Mouse (Mus musculus): ENCODE results near the gene Hmcn1. TPM values are rescaled to one million over a fixed set of nuclear protein-coding genes. Genes with fewer than 3 reads are reported as not detected.

The Hmcn1 gene
- polyA plus RNA-seq, 1 experiment from 2014 or later, result 1.4 TPM

DNA sequence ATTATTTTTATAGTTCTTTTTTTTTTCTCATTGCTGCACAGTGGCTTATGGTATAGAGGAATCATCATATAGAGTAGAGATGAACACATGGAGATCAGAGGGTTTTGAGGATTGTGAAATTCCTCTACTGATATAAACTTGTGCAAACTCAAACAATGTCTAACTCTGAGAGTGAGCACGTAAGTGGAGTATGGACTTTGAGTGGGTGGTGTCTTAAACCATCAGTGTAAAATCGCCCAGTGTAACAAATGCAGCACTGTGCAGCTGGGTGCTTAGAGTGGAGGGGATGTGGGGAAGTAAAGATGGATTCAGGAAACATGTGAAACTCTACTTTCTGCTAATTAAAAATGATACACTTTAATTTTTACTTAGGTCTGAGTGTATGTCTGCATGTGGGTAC lies 408.8 kb downstream of the Hmcn1 start:
- Histone ChIP-seq H3K9ac (replicated peaks) (no peak overlapping the region), H3K27ac (no peak overlapping the region), H3K4me2 (replicated peaks) (no peak overlapping the region), H3K9me3 (no peaks in the 10 kb centered on the region), H3K27me3 (0 out of 2 replicates have a peak, but pooled peaks cover 4% of the 10 kb centered on the region), H3K4me3 (replicated peaks) (no peak overlapping the region), H3K36me3 (no peaks in the 10 kb centered on the region), H3K4me1 (replicated peaks) (peaks cover 7% of the 10 kb centered on the region)
- ATAC-seq, result no peak
- WGBS, result 87% methylated on average over 2 of the region's 2 CpGs

- H3K4me3 ChIP-seq (replicated peaks), result no peak overlapping the region
- 0 out of 2 replicates have a peak, but pooled peaks cover 2% of the 10 kb centered on the region for H3K27me3 ChIP-seq
- ATAC-seq, result peak; percentile 82
- 23% methylated on average over 8 of the region's 8 CpGs for WGBS
- H3K9me3 ChIP-seq, result no peaks in the 10 kb centered on the region
- no peaks in the 10 kb centered on the region for H3K36me3 ChIP-seq
- H3K4me1 ChIP-seq (replicated peaks), result peaks cover 7% of the 10 kb centered on the region
- no peak overlapping the region for H3K27ac ChIP-seq
- H3K9ac ChIP-seq (replicated peaks), result no peak overlapping the region
- H3K4me2 ChIP-seq (replicated peaks), result 0 out of 2 replicates have a peak overlapping the region, but pooled peaks have one; percentile 1
Measured at GRCm38 (mm10) chr1:150583734-150584133, 409.5 kb downstream of the Hmcn1 start.

DNA sequence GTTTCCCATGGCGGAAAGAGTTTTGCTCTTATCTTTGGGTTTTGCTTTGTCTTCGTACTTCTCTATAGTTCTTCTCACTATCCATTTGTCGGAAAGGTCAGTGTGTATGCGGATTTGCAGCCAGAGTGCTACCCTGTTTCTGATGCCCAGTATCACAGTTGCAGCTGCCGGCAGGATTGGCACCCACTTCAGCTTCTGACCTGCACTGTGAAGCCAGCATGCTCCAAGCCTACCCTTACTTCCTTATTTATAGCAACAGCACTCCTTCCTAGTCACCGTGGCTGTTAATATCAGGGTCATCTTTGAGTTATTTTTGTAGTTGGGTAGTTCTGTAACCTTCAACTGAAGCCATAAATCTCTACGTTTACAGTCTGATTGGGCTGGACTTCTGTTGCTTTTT lies 412.7 kb downstream of the Hmcn1 start:
- ATAC-seq, result no peak
- 92% methylated on average over 7 of the region's 7 CpGs for WGBS
- H3K27ac ChIP-seq, result no peak overlapping the region

GRCm38 (mm10) chr1:150573407-150573806 lies 419.8 kb downstream of the Hmcn1 start:
- no peak overlapping the region for H3K27ac ChIP-seq
- H3K9me3 ChIP-seq, result no peaks in the 10 kb centered on the region
- H3K36me3 ChIP-seq, result no peaks in the 10 kb centered on the region
- ATAC-seq, result no peak
- no peak overlapping the region for H3K9ac ChIP-seq (replicated peaks)
- H3K4me2 ChIP-seq (replicated peaks), result no peak overlapping the region
- H3K4me3 ChIP-seq (replicated peaks), result no peak overlapping the region
- H3K4me1 ChIP-seq (replicated peaks), result 0 out of 2 replicates have a peak, but pooled peaks cover 3% of the 10 kb centered on the region
- peaks cover 14% of the 10 kb centered on the region for H3K27me3 ChIP-seq
- WGBS, result 95% methylated on average over 8 of the region's 8 CpGs

More for the DNA sequence above, 412.7 kb downstream of the Hmcn1 start:
- H3K4me2 ChIP-seq (replicated peaks), result no peak overlapping the region
- peaks cover 5% of the 10 kb centered on the region for H3K27me3 ChIP-seq
- no peak overlapping the region for H3K9ac ChIP-seq (replicated peaks)
- H3K4me1 ChIP-seq (replicated peaks), result peaks cover 7% of the 10 kb centered on the region
- H3K4me3 ChIP-seq (replicated peaks), result no peak overlapping the region
- H3K9me3 ChIP-seq, result no peaks in the 10 kb centered on the region
- no peaks in the 10 kb centered on the region for H3K36me3 ChIP-seq

DNA sequence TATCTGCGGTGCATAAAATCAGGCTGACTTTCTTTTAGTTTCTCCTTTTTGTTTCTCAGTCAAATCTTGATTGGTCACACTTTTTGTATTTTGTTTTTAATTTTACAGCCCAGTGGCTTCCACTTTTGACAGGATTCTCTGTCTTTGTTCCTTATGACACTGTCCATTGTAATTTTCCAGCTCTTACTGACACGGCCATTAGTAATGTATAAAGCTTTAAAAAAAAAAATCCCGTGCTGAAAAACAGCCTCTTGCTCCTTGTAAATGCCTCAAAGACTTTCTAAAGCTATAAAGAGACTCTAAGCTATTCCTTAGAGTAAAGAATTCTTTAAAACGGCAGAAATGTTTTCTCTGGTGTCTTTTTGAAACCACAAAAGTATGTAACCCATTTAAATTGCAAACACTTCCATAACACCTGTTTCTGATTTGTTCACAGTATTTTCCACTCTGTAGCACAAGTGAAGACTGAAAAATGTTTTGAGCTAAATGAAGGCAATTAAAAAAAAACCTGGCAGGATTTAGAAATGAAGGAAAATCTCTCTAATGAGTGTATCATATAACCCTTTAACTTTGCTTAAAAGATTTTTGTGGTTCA lies 422.6 kb downstream of the Hmcn1 start:
- no peaks in the 10 kb centered on the region for H3K9me3 ChIP-seq
- ATAC-seq, result peak; percentile 64
- H3K27me3 ChIP-seq, result peaks cover 9% of the 10 kb centered on the region; the same call in 1 of the 2 replicates
- H3K4me1 ChIP-seq (replicated peaks), result 0 out of 2 replicates have a peak, but pooled peaks cover 3% of the 10 kb centered on the region
- no peak overlapping the region for H3K4me3 ChIP-seq (replicated peaks)
- no peak overlapping the region for H3K9ac ChIP-seq (replicated peaks)
- no peaks in the 10 kb centered on the region for H3K36me3 ChIP-seq
- no peak overlapping the region for H3K27ac ChIP-seq
- no peak overlapping the region for H3K4me2 ChIP-seq (replicated peaks)
- WGBS, result 9% methylated on average over 4 of the region's 4 CpGs

- Histone ChIP-seq H3K27me3 (0 out of 2 replicates have a peak, but pooled peaks cover 7% of the 10 kb centered on the region), H3K9me3 (no peaks in the 10 kb centered on the region), H3K4me1 (replicated peaks) (0 out of 2 replicates have a peak, but pooled peaks cover 3% of the 10 kb centered on the region), H3K4me3 (replicated peaks) (no peak overlapping the region), H3K4me2 (replicated peaks) (no peak overlapping the region), H3K36me3 (no peaks in the 10 kb centered on the region), H3K27ac (no peak overlapping the region), H3K9ac (replicated peaks) (no peak overlapping the region)
- 0 out of 2 replicates have a peak, but pooled peaks have one; percentile 41 for ATAC-seq
- 61% methylated on average over 5 of the region's 5 CpGs for WGBS
Measured at GRCm38 (mm10) chr1:150569820-150570543, 423.3 kb downstream of the Hmcn1 start.

DNA sequence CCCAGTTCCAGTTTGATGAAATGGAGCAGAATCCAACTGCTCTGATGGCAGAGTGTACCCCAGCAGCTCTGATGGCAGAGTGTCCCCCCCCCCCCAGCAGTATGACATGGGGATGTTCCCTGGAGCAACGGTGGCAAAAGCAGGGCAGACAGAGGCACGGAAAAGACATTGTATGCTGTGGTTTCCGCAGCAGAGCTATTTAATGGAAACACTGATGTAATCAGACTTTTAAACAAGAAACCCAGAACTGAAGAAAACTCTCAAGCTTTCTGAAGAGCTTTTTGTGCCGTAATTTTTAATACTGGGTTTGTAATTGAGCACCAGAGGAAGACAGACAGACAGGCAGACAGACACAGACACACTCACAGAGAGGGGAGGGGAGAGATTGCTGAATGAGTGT lies 426.9 kb downstream of the Hmcn1 start:
- no peak for ATAC-seq
- H3K36me3 ChIP-seq, result no peaks in the 10 kb centered on the region
- no peak overlapping the region for H3K4me2 ChIP-seq (replicated peaks)
- no peaks in the 10 kb centered on the region for H3K27me3 ChIP-seq
- no peak overlapping the region for H3K27ac ChIP-seq
- no peak overlapping the region for H3K4me3 ChIP-seq (replicated peaks)
- H3K9me3 ChIP-seq, result no peaks in the 10 kb centered on the region
- H3K4me1 ChIP-seq (replicated peaks), result 0 out of 2 replicates have a peak, but pooled peaks cover 3% of the 10 kb centered on the region
- WGBS, result 71% methylated on average over 4 of the region's 4 CpGs
- H3K9ac ChIP-seq (replicated peaks), result no peak overlapping the region

DNA sequence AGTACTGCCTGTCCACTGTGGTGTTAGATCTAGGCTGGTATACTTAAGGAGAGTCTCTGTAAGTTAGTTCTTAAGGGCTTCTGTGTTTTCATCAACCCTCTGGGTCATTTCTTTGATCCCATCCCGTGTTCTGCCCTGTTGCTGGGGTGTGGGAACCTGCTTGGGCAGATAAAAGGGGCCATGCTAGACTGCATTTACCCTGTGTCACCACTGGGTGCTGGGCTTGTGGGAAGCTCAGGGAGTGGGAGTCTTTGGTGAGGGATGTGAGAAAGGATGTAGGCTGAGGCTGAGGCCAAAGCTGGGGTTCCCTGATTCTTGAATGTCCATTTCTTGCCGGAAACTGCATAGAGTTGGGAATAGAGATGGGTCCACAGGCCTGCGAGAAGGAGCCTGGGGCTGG lies 436.6 kb downstream of the Hmcn1 start:
- Histone ChIP-seq H3K4me2 (replicated peaks) (no peak overlapping the region), H3K4me3 (replicated peaks) (no peak overlapping the region), H3K4me1 (replicated peaks) (no peaks in the 10 kb centered on the region), H3K9me3 (no peaks in the 10 kb centered on the region), H3K27ac (no peak overlapping the region), H3K36me3 (no peaks in the 10 kb centered on the region), H3K9ac (replicated peaks) (no peak overlapping the region), H3K27me3 (no peaks in the 10 kb centered on the region)
- WGBS, result 81% methylated on average over 3 of the region's 3 CpGs
- ATAC-seq, result no peak

- H3K27me3 ChIP-seq, result no peaks in the 10 kb centered on the region
- H3K27ac ChIP-seq, result no peak overlapping the region
- no peak overlapping the region for H3K9ac ChIP-seq (replicated peaks)
- no peak overlapping the region for H3K4me3 ChIP-seq (replicated peaks)
- no peaks in the 10 kb centered on the region for H3K9me3 ChIP-seq
- no peaks in the 10 kb centered on the region for H3K4me1 ChIP-seq (replicated peaks)
- ATAC-seq, result no peak
- 85% methylated on average over 1 of the region's 1 CpGs for WGBS
- no peak overlapping the region for H3K4me2 ChIP-seq (replicated peaks)
- no peaks in the 10 kb centered on the region for H3K36me3 ChIP-seq
Measured at GRCm38 (mm10) chr1:150551390-150551789, 441.8 kb downstream of the Hmcn1 start.

DNA sequence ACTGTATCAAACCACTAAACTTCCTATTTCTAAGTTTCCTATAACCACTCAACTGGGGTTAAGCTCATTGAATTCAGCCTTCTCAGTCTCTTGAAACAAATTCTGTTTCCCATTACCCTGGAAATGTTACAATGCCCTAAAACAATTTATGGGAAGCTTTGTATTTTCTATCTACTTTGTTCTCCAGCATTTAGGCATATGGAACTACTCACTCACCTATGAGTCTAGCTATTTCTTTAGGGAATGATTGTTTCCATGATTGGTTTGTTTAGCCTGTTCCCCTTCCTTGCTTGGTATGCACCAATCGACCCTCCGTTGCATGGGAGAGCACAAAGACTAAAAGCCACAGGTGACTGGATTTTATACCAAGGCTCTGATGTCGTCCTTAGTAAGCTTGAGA lies 446.8 kb downstream of the Hmcn1 start:
- Histone ChIP-seq H3K9ac (replicated peaks) (no peak overlapping the region), H3K4me1 (replicated peaks) (no peaks in the 10 kb centered on the region), H3K4me2 (replicated peaks) (no peak overlapping the region), H3K9me3 (no peaks in the 10 kb centered on the region), H3K4me3 (replicated peaks) (no peak overlapping the region), H3K36me3 (no peaks in the 10 kb centered on the region), H3K27me3 (peaks cover 4% of the 10 kb centered on the region; the same call in 1 of the 2 replicates), H3K27ac (no peak overlapping the region)
- WGBS, result 77% methylated on average over 3 of the region's 3 CpGs
- no peak for ATAC-seq

DNA sequence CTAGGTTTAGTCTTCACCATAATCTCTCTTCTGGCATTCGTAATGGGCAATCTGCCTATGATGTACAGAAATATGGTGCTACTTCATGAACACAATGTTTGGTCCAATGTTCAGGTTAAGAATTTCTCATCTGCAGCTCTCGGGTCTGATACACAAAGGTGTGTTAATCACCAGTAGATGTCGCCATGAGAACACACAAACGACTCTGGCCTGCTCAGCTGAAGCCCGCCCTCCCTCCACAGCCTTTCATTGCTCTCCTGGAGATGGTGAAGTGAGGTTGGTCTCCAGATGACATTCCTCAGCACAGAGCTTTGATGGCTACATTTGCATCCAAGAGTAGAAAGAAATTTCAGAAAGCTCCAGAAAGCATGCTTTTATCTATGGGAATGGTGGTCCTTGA lies 453.0 kb downstream of the Hmcn1 start:
- H3K27ac ChIP-seq, result no peak overlapping the region
- H3K4me2 ChIP-seq (replicated peaks), result no peak overlapping the region
- H3K27me3 ChIP-seq, result peaks cover 3% of the 10 kb centered on the region; the same call in 1 of the 2 replicates
- 9% methylated on average over 5 of the region's 5 CpGs for WGBS
- H3K9me3 ChIP-seq, result no peaks in the 10 kb centered on the region
- peak; percentile 92 for ATAC-seq
- no peak overlapping the region for H3K9ac ChIP-seq (replicated peaks)
- no peak overlapping the region for H3K4me3 ChIP-seq (replicated peaks)
- peaks cover 14% of the 10 kb centered on the region for H3K4me1 ChIP-seq (replicated peaks)
- no peaks in the 10 kb centered on the region for H3K36me3 ChIP-seq

GRCm38 (mm10) chr1:150537410-150538128 lies 455.7 kb downstream of the Hmcn1 start:
- ATAC-seq, result peak; percentile 41
- 82% methylated on average over 6 of the region's 6 CpGs for WGBS
- Histone ChIP-seq H3K27ac (no peak overlapping the region), H3K4me1 (replicated peaks) (peaks cover 15% of the 10 kb centered on the region), H3K36me3 (no peaks in the 10 kb centered on the region), H3K27me3 (peaks cover 3% of the 10 kb centered on the region; the same call in 1 of the 2 replicates), H3K4me3 (replicated peaks) (no peak overlapping the region), H3K9me3 (no peaks in the 10 kb centered on the region), H3K4me2 (replicated peaks) (no peak overlapping the region), H3K9ac (replicated peaks) (no peak overlapping the region)

Data from midbrain, embryonic 13.5 days (tissue).